Mouse (Mus musculus): ENCODE results near the gene Morn3. TPM values are rescaled to one million over a fixed set of nuclear protein-coding genes. Genes with fewer than 3 reads are reported as not detected.

The Morn3 gene
- polyA plus RNA-seq (2014; fragmentation: Illumina TruSeq; extraction: RNeasy Lipid Tissue Mini Kit (QIAGEN cat#74804); ENCODE audit: low read depth, low replicate concordance): 91.6 TPM

DNA sequence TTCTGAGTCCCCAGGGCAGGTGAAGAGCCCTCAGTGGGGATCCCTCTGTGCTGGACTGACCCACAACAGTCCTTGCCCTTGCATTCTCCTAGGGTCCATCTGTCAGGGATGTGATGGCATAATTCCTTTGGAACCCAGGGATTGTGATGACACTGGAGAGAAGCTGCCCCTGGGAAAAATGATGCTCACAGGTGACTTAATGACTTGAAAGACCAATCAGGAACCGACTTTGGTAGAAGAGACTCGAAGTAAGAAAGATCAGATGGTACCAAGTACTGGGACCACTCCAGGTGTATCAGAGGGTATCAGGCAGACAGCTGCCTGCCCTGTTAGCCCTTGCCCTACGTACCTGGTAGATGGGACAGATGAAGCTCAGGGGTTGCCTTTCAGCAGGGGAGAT, at the start of gene Morn3:
TSS of gene Morn3 (minus strand) at position 101 of the 400 bp plus-strand sequence.

DNA sequence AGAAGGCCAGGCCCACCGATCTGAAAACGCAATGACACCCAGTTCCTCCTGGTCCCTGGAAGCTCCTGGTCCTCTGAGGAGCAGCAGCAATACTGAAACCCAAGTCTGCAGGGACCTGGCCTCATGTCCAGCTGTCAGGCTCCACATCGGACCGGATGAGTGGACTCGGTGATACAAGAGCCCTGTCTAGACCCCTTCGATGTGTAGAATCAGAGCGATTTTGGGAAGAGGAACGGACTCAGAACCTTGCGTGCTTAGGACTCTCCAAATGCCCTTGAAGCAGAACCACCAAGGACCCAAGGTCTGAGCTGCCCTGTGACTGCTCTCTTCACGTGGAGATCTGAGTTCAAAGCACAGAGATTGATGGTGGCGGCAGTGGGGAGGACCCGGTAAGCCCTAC, 21.3 kb upstream of the Morn3 start, which contains the start of gene Tmem120b:
TSS of gene Tmem120b (plus strand) at position 301 of the 400 bp plus-strand sequence.

DNA sequence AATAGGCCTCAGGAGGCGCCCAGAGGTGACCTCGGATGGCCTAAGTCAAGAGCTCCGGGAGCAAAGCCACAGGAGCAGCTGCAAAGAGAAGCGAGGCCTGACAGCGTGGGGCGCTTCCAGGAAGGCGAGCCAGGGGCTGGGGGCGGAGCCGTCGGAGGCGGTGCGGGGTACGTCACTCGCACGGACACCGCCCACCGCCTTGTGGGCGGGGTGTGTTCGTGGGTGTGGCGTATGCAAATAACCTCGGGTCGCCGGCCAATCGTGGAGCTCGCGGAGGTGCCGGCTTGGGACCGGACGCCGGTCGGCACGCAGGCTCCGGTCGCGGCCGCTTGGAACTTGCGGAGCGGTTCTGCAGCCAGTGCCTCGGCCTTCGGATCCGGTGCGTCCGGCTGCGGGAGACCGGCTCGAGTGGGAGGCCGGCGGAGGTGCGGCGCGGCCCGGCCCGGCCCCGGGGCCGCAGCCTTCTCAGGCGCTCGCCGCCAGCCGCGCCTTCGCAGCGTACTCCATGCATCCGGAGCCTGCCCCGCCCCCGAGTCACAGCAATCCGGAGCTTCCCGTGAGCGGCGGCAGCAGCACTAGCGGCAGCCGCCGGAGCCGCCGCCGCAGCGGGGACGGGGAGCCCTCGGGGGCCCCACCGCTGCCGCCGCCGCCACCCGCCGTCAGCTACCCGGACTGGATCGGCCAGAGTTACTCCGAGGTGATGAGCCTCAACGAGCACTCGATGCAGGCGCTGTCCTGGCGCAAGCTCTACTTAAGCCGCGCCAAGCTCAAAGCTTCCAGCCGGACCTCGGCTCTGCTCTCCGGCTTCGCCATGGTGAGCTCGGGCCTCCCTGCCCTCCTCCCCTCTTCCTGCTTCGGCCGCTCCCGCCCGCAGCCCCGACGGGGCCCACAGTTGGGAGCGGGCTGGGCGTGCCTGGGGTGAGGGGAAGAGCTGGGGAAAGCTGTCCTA, 31.8 kb downstream of the Morn3 start, which contains the start of gene Orai1:
TSS of gene Orai1 (plus strand) at position 322 of the 949 bp plus-strand sequence.

DNA sequence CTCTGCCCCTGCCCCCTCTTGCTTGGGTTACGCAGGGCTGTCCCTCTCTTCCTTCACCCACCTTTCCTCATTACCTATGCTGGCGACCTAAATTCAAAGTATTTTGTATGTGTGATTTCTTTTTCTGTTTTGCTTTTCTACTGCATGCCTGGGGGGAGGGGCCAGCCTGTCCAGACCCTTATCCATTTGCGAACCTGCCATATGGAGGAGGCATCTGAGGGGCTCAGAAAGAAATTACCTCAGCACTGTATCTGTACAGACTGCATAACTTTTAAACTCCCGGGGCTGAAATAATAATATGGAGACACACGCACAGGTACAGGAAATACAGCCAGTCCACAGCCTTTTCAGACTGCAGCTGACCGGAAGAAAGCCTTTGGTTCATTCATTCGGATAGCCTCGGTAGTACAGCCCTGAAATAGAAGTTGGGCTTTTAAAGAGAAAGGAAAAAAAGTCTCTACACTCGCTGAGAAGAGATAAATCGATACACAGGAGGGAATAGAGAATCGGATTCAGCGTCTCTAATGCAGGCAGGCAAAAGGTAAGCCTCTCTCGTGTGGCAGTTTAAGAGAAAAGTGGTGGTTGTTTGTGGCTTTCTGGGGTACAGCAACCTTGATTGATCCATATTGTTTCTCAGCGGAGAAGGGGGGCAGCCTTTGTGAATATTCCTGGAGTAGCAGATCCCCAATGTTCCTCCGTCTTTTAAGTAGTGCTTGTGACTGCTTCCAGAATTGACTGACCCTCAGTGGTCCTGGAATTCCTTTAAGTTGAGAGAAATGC, 57.1 kb downstream of the Morn3 start, which contains the start of gene Kdm2b:
TSS of gene Kdm2b (minus strand) at position 273 of the 780 bp plus-strand sequence.

Other genes with a start within 250 kb of the Morn3 start
- gene Anapc5, start 225.7 kb downstream of the Morn3 start, polyA plus RNA-seq (2014; fragmentation: Illumina TruSeq; extraction: RNeasy Lipid Tissue Mini Kit (QIAGEN cat#74804); ENCODE audit: low read depth, low replicate concordance): 132 TPM
- gene Rnf34, start 197.0 kb downstream of the Morn3 start, polyA plus RNA-seq (2014; fragmentation: Illumina TruSeq; extraction: RNeasy Lipid Tissue Mini Kit (QIAGEN cat#74804); ENCODE audit: low read depth, low replicate concordance): 26.8 TPM
- 37.0 TPM for gene Kdm2b, start 57.2 kb downstream of the Morn3 start, polyA plus RNA-seq (2014; fragmentation: Illumina TruSeq; extraction: RNeasy Lipid Tissue Mini Kit (QIAGEN cat#74804); ENCODE audit: low read depth, low replicate concordance)
- gene Orai1, start 31.9 kb downstream of the Morn3 start, polyA plus RNA-seq (2014; fragmentation: Illumina TruSeq; extraction: RNeasy Lipid Tissue Mini Kit (QIAGEN cat#74804); ENCODE audit: low read depth, low replicate concordance): 0.53 TPM
- gene Tmem120b, start 21.4 kb upstream of the Morn3 start, polyA plus RNA-seq (2014; fragmentation: Illumina TruSeq; extraction: RNeasy Lipid Tissue Mini Kit (QIAGEN cat#74804); ENCODE audit: low read depth, low replicate concordance): 0.80 TPM
- not detected for gene Rhof, start 85.7 kb upstream of the Morn3 start, polyA plus RNA-seq (2014; fragmentation: Illumina TruSeq; extraction: RNeasy Lipid Tissue Mini Kit (QIAGEN cat#74804); ENCODE audit: low read depth, low replicate concordance)
- 2.2 TPM for gene Setd1b, start 95.2 kb upstream of the Morn3 start, polyA plus RNA-seq (2014; fragmentation: Illumina TruSeq; extraction: RNeasy Lipid Tissue Mini Kit (QIAGEN cat#74804); ENCODE audit: low read depth, low replicate concordance)
- 4.8 TPM for gene Psmd9, start 122.4 kb upstream of the Morn3 start, polyA plus RNA-seq (2014; fragmentation: Illumina TruSeq; extraction: RNeasy Lipid Tissue Mini Kit (QIAGEN cat#74804); ENCODE audit: low read depth, low replicate concordance)
- not detected for gene Hpd, start 135.7 kb upstream of the Morn3 start, polyA plus RNA-seq (2014; fragmentation: Illumina TruSeq; extraction: RNeasy Lipid Tissue Mini Kit (QIAGEN cat#74804); ENCODE audit: low read depth, low replicate concordance)
- gene Wdr66, start 205.1 kb upstream of the Morn3 start, polyA plus RNA-seq (2014; fragmentation: Illumina TruSeq; extraction: RNeasy Lipid Tissue Mini Kit (QIAGEN cat#74804); ENCODE audit: low read depth, low replicate concordance): 27.8 TPM

Measured in testis, adult 10 weeks (tissue).